Mouse (Mus musculus): ENCODE measurements around the gene Bcl10.

GRCm38 (mm10) chr3:145950815-145951130 lies 28.2 kb downstream of the Bcl10 start:
- no peak for TF ChIP-seq POLR2A (IDR thresholded peaks at IDR 0.05; ENCODE audit: borderline replicate concordance, low read depth, low read length)
- no peak for TF ChIP-seq CTCF (IDR thresholded peaks at IDR 0.05; ENCODE audit: low read depth, low read length)

Data from bone marrow macrophage, adult 2 months (primary cell).